Mouse (Mus musculus) heart, adult 8-10 months (tissue): ENCODE measurements around the gene BC034090. TPM values are rescaled to one million over a fixed set of nuclear protein-coding genes. Genes with fewer than 3 reads are reported as not detected.

Experiments
- DNase-seq: peaks from one replicate; pipeline ENCODE4 v3.0.0; 2022; ENCODE audit warnings: low spot score
- total RNA-seq, 4 experiments: library from RNA; stranded (reverse); gene quantifications; 2 replicates each; pipeline ENCODE4 v1.2.4; 2022

BC034090 gene
- total RNA-seq, 4 experiments from 2014 or later = 33.0 to 42.1 (median 39.3) TPM

GRCm38 (mm10) chr1:155216313-155216712, 27.9 kb downstream of the BC034090 start:
- DNase-seq = no peak

GRCm38 (mm10) chr1:155215066-155215764, 29.0 kb downstream of the BC034090 start:
- no peak for DNase-seq

- no peak for DNase-seq
Observed at GRCm38 (mm10) chr1:155213912-155214311, 30.3 kb downstream of the BC034090 start.

GRCm38 (mm10) chr1:155212936-155213774, 31.1 kb downstream of the BC034090 start:
- no peak for DNase-seq

GRCm38 (mm10) chr1:155212493-155212892, 31.8 kb downstream of the BC034090 start:
- no peak for DNase-seq

GRCm38 (mm10) chr1:155212081-155212480, 32.2 kb downstream of the BC034090 start:
- DNase-seq = no peak

GRCm38 (mm10) chr1:155211017-155211416, 33.2 kb downstream of the BC034090 start:
- no peak for DNase-seq

GRCm38 (mm10) chr1:155210011-155210763, 34.1 kb downstream of the BC034090 start:
- peak; percentile 60 for DNase-seq

GRCm38 (mm10) chr1:155207859-155208258, 36.4 kb downstream of the BC034090 start:
- no peak for DNase-seq

- no peak for DNase-seq
Observed at GRCm38 (mm10) chr1:155205822-155206660, 38.2 kb downstream of the BC034090 start.

- no peak for DNase-seq
Observed at GRCm38 (mm10) chr1:155205311-155205710, 38.9 kb downstream of the BC034090 start.

GRCm38 (mm10) chr1:155204560-155205162, 39.6 kb downstream of the BC034090 start:
- DNase-seq = no peak

- no peak for DNase-seq
Observed at GRCm38 (mm10) chr1:155203954-155204353, 40.3 kb downstream of the BC034090 start.

- no peak for DNase-seq
Observed at GRCm38 (mm10) chr1:155203101-155203500, 41.1 kb downstream of the BC034090 start.

- no peak for DNase-seq
Observed at GRCm38 (mm10) chr1:155202472-155202871, 41.8 kb downstream of the BC034090 start.

GRCm38 (mm10) chr1:155201914-155202313, 42.3 kb downstream of the BC034090 start:
- DNase-seq = no peak

- DNase-seq = no peak
Observed at GRCm38 (mm10) chr1:155201373-155201879, 42.8 kb downstream of the BC034090 start.

- no peak for DNase-seq
Observed at GRCm38 (mm10) chr1:155200967-155201366, 43.3 kb downstream of the BC034090 start.

- DNase-seq = no peak
Observed at GRCm38 (mm10) chr1:155199522-155199921, 44.7 kb downstream of the BC034090 start.

- DNase-seq = no peak
Observed at GRCm38 (mm10) chr1:155196691-155197090, 47.6 kb downstream of the BC034090 start.
